Mouse (Mus musculus) thymus, postnatal 14 days (tissue): ENCODE measurements around the gene Ccdc58.
A peak's percentile ranks its signal among the peaks of the same experiment; 100 is the strongest.
"Not testable (repeated sequence)": the region's sequence is repeated elsewhere in the genome, so short reads cannot be mapped to it uniquely, and the experiment has no call there.

ENCODE experiments used
- DNase-seq: peaks from one replicate; pipeline ENCODE4 v3.0.0; 2021

The Ccdc58 gene

DNA sequence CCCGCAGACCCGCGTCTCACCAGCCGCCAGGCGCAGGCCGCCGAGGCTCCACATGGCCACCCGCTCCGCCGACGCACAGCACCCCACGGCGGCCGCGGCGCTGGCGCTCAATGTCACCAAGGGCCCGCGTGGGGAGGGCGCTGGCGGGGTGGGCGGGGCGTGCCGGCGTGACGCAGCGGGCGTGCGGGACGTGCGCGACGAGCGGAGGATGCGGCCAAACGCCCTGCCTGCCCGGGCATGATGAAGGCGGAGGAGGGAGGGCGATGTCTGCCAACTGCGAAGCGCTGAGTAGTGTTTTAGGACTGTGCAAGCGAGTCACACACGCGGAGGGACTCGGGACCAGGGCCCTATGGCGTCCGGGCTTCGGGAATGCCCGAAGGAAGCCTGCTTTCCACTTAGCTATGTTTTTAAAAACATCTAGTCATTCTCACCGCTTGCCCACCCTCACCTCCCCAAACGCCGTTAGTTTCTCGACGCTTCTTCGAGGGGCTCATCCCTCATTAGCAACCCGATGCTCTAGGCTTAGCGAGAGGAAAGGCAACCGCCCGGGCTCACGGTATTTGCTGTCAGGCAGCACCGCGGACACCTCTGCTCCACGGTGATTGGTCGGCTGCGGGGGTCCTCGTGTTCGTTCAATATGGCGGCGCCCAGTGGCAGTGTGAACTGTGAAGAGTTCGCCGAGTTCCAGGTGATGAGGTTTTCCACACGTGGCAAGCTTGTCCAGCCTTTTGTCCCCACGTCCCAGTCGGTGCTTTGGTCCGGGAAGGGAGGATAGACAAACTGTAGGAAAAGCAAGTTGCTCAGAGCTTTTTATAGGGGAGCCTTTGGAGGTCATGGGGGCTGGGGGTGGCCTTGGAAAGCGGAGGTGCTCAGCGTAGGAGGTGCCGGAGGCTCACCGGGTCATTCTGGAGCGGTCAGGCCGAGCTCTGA, at the start of gene Ccdc58, which contains the start of gene Fam162a:
TSS of gene Ccdc58 (plus strand) at position 236 of the 930 bp plus-strand sequence.
TSS of gene Fam162a (minus strand) at position 145 of the 930 bp plus-strand sequence.
- peak; percentile 94 for DNase-seq

DNA sequence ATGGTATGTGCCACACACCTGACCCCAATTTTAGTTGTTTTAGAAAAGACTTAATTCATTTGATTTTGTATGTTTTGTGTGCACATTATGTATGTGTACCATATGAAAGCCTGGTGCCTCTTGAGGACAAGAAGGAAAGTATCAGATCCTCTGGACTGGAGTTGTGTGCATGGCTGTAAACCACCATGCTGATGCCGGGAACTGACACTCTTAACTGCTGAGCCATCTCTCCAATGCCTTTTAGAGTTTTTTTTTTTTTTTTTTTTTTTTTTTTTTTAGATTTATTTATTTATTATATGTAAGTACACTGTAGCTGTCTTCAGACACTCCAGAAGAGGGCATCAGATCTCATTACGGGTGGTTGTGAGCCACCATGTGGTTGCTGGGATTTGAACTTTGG, 43.4 kb upstream of the Ccdc58 start:
- DNase-seq = not testable (repeated sequence)

DNA sequence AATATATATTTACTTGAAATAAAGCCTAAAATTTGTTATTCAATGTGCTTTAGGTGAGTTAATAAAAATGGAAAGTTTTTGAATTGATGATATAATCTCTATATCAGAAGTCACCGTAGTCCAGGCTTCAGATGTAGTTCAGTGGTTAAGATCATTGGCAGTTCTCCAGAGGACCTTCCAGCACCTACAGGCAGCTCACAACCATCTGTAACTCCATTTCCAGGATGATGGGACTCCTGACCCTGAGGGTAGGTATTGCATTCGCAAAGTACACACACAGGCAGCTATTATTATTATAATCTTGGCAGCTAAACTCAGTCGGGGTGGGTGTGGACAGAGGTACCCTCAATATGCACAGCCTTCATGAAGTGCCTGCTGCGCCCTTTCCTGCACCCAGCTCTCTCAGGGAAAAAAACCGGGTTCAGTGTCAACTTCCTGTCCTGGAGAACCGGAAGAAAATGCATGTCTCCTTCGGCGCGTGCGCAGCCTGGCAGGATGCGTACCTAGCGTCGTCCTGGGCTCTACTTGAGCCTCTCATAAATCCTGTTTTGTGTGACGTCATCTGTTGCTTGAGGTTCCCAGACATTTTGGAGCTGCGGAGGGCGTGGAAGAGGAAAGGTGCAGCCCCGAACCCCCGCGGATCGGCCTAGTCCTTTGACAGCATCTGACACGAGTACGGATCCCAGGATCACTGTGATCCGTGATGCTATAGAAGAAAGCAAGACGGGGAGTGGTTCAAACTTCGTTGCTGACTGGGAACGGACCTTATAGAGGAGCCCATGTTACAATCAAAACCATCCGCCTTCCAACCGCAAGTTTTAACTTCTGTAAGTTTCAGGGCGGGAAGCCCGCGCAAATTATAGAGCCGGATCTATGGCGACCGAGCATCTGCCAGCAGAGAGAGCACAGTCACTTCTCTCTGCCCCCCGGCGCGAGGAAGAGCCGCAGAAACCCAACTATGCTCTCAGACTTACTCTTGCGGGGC, 30.6 kb upstream of the Ccdc58 start, which contains the start of gene Wdr5b:
TSS of gene Wdr5b (plus strand) at position 551 of the 985 bp plus-strand sequence.
- DNase-seq = peak; percentile 91

DNA sequence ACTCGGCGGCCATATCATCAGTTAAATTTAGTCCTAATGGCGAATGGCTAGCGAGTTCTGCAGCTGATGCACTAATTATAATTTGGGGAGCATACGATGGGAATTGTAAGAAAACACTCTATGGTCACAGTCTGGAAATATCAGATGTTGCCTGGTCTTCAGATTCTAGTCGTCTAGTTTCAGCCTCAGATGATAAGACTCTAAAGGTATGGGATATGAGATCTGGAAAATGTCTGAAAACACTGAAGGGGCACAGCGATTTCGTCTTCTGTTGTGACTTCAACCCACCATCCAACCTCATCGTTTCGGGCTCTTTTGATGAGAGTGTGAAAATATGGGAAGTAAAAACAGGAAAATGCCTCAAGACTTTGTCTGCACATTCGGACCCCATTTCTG, 29.9 kb upstream of the Ccdc58 start:
- no peak for DNase-seq

DNA sequence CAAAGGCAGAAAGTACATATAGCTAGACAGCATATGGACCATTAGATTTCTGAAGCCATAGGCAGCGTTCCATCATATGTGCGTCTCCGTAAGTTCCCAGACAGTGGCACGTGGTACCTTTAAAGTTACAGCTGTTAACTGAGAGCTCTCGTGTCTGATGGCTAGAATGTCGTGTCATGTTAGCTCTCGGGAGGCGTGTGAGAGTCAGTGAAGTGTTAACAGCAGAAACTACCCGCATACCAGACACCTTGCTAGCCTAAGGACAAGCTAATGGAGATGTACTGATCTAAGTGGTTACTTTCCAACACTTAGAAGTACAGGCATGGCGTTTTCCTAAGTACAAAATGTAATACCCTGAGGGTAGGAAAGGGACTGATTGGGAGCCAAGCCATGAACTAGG, 28.4 kb upstream of the Ccdc58 start:
- no peak for DNase-seq

DNA sequence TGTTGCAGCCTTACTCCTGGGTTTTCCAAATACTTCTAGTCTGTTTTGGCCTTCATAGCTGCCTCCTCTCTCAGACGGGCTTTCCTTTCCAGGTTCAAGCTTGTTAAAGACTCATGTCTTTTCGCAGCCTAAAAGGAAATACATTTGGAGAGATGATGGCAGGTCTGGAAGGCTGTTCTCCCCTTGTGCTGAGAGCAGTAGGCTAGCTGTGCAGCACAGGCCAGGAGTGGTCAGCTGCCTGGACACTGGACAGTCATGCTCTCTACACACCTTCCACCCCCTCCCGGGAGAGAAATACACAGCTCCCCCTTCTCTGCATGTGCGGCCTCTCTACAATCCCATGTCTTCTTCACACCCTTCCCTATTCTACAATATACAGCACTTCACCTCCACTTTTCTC, 27.5 kb upstream of the Ccdc58 start:
- no peak for DNase-seq

DNA sequence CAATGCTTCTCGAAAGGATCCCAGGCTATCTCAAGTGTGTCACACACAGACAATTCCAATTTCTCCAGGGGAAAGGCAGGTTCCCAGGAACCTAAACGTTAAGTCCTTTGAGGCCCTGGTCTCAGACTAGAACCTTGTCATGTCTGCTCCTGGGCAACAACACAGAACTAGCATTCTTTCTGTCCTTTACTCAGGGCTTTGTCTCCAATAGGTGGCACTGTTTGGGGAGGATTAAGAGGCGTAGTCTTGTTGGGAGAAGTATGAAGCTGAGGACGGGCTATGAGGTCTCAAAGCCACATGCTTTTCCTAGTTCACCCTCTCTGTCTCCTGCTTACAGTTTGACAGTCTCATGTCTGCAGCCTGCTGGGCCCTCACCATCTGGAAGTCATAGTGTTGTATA, 23.9 kb upstream of the Ccdc58 start:
- no peak for DNase-seq

DNA sequence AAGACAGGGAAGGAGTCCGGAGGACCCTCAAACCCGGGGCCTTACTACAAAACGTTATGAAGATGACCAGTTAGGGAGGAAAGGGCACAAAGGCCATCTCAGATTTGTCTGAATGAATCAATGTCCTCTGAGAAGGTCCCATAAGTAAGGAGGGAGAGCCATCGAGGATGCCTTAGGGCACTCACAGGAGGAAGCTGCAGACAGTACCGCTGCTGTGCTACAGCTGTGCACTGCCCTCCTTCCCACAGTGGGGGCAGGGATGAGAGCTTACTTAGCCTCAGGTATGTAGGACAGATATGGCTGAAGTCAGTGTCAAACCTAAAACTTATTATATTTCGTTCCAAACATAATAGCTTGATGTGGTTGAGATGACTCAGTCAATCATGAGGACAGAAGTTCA, 20.0 kb upstream of the Ccdc58 start:
- no peak for DNase-seq

DNA sequence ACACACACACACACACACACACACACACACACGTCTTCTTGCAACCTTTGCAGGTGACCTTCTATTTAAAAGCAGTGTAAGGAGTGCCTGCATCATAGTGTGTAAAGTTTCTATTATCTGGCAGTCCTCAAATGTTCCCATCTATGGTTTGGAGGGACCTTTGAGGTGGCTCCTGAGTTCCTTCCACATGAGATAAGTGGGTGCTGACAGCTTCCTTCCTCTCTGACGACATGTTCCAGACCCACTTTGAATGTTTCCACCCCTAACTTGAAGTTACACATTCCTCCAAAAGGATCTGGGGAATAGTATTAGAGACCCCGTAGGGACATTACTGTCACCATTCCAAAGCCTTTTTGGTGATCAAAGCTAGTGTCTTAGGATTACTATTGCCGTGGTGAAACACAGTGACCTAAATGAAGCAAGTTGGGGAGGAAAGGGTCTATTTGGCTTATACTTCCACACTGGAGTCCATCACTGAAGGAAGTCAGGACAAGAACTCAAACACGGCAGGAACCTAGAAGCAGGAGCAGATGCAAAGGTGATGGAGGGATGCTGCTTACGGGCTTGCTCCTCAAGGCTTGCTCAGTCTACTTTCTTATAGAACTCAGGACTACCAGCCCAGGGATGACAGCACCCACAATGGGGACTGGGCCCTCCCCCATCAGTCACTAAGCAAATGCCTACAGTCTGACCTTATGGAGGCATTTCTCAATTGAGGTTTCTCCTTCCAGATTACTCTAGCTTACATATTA, 17.8 kb upstream of the Ccdc58 start:
- DNase-seq = no peak

DNA sequence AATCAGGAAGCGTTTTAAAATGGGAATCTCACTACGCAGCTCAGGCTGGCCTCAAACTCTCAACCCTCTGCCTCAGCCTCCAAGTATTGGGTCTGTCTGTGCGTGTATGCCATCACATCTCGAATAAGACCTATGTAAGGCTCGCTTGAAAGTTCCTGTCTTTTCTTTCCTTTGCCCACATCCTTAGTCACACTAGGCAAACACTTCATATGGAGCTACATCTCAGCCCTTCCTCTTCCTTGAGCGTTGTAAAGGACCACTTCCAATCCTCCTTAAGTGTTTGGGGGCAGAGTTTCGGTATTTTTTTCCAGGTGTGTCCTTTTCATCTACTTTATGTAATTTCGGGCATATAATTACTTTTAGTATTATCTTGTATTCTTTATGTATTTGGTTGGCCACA, 16.6 kb upstream of the Ccdc58 start:
- no peak for DNase-seq

DNA sequence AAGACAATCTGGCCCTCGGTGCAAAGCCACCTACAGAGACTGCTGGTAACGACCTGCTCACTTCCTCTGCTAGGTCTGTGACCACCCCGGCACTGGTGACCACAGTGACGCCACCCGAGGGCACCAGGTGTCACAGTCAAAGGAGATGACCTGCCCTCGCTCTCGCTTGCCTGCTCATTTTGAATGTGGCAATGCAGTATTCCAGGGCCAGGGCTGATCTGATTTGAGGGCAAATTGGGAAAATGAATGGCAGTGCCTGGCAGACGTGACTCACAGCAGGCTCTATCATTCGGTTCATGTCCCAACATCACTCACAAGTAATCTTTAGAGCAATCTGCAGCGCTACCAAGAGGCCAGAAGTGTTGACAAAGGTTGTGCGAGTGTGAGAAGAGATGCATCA, 15.1 kb upstream of the Ccdc58 start:
- no peak for DNase-seq

DNA sequence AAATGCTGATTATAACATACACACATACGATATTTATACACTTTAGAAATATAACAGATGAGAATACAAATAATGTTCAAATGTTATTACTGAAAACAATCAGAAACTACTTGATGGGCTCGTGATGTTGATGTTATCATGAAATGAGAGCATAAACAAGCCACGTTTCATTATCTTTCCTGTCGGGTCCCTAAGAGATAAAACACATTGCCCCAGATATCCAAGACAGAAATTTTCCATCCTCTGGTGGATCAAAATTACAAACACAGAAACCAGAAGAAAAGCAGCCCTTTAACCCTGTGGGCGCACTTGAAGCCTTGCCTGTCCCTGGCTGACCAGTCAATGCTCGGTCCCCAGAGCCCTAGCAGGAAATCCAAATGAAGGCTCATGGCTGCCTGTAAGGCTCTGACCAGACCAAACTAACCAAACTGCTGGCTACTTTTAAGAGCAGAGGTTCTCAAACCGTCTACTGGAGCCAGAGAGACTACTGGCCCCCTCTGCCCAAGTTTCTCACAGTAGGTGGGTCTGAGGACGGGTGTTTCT, 13.5 kb upstream of the Ccdc58 start:
- DNase-seq = no peak

DNA sequence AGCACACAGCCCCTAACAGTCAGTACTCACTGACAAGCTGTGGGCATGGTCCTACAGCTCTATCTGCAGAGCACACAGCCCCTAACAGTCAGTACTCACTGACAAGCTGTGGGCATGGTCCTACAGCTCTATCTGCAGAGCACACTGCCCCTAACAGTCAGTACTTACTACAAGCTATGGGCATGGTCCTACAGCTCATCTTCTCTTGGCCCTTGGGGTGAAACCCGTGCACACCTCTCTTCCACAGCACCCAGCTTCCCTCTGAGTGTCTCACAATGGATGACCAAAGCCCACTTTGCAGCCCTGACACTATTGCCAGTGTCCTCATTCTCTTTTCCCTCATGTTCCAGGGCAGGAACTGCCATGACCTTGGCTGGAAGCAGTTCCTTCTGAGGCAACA, 9.0 kb upstream of the Ccdc58 start:
- DNase-seq = not testable (repeated sequence)

DNA sequence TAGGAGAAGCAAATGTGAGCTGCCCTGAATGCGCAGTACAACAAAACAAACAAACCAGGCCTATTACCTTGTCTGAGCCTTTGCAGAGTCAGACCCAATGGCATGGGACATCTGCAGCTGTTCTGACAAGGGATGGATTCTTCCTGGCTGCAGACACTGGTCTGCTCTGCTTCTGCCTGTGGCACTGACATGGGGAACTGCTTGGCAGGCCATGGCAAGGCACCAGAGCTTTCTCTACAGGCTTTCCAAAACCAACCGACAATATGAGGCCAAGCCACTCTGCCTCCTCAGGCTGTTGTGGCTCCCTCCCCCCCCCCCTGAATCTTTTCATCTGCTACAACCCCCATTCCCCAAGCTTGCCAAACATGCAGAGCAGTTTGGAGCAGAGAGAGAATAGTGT, 8.2 kb upstream of the Ccdc58 start:
- no peak for DNase-seq

DNA sequence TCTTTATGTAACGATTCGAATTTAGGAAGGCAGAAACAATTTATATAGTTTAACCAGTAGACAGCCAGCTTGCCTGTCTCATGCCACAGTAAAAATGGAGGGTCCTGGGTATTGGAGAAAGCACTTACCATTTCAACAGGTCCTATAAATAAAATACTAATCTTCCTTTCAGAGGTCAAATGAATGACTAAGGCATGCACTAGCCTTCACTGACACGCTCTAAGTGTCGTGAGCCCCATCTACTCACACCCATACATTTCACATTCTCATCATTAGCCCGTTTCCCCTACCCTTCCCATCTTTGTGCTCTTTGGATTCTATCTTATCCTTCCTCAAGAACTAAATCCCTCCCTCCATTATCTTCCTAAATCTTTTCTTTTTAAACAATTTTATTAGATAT, 6.6 kb upstream of the Ccdc58 start:
- DNase-seq = no peak

DNA sequence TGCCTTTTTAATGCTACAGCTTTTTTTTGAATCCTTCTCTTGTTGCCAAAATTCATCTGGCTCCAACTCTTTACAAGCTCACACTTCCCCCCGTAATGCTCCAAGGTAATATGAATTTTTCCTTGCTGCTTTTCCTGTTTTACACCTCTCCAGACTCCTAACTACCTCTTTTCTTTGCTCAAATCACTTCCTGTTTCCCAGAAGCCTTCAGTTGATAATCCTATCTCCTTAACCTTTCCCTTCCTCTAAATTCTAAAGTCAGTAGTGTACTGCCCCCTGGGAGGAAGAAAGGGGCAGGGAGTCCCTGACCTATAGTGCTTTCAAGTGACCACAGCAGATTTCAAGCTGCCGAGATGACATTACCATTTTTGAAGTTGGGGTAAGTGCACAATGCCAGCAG, 3.8 kb upstream of the Ccdc58 start:
- DNase-seq = no peak

DNA sequence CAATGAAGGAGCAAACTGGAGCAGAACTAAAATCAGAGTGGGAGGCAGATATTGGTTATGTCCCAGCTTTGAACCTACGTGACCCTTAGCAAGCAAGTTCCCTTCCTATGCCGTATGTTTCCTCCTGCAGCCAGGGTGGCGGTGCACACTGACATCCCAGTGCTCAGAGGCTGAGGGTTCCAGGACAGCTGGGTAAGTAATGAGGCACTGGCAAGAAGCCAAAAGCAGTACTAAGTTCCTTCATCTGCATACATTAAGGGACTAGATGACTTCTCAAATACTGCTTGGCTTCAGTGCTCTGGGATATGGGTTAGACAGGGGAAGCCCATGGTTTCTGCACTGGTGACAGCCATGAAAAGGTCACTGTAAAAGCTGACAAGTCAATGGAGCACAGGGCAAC, 3.1 kb upstream of the Ccdc58 start:
- no peak for DNase-seq

DNA sequence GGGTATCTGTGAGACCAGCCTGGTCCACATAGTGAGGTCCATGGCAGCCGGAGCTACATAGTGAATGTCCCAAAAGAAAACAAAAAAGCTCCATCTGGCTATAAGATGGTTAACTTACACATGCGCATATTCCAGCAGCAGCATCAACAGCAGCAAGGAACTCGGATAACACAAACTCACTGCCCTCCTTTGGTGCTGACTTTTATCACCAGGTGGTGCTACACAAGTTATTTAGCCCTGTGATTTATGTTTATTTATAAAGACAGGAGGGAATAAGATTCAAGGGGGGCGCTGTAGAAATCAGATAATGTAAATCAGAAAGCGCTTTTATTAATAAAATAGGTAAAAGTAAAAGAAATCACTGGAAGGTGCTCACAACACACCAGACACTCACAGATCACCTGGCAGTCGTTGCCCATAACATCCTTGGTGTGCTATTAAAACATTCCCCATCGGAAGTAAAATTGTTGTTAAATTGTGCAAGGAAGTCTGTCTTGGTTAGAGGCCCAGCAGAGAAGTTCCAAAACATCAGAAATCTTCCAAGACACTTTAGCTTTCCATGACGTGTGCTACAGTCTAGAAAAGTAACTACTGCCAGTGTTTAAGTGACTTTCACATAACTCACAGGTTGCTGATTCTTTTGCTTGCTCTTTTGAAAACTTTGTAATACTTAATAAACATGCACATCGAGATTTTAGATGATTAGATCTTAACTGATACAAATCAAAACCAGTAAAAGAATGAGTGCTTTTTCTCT, 1.5 kb upstream of the Ccdc58 start:
- no peak for DNase-seq

DNA sequence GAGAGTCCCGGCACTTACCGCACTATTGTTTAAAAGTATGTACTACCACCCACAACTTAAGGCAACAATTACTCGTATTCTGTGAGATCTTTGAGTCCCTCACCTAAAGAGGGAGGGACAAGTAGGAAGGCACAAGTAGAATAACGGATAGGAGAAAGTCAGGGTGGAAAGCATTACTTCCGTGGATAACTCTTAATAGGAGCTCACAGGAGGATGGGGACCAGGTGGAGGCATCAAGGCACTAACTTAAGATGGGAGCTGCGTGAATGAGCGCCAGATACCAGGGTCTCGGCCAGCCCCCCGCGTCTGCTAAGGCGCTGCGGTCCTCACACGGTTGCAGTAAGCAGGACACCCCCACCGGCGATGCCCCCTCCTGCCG, 425 bp upstream of the Ccdc58 start:
- no peak for DNase-seq

DNA sequence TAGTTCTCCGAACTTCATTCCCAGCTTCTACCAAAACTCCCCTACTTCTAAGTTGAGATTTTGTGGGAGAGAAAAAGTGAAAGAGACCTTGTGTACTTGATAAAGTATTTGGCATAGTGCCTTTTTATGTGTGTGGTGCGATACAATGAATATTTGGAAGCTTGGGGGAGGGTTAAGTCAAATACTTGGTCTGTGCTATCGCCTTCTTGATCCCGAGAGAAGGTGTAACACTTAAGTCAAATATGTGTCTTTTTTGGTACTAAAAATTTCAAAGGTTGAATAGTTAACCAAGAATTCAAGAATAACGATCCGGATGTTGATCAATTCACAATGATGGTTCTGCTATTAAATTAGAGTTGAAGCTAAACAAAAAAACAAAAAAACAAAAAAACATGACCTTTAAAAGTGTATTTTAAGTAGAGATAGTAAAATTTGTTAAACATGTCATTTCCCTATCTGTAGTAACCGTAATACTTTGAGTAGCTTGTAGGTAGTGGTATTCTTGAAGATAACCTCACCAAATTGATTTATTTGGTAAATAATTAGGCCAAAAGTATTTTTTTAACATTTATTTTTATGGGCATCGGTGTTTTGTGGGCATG, 1.0 kb downstream of the Ccdc58 start:
- no peak for DNase-seq

DNA sequence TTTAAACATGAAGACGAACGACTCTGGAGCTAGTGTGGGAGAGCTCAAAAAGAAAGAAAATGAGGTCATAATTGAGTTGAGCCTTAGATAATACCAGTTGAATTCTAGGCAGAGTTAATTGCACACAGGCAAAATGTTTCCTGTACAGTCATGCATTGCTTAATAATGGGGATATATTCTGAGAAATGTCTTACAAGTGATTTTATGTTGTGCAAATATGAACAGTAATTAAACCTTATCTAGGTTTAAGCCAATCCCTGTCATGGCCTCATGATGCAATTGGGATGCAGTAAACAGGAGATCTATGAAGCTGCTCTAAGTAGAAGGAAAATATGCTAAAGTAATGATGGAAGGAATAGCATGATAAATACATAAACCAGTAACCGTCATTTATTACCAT, 3.3 kb downstream of the Ccdc58 start:
- DNase-seq = no peak
